Mouse (Mus musculus): ENCODE data around the gene Hoxa4. TPM values are rescaled to one million over a fixed set of nuclear protein-coding genes. Genes with fewer than 3 reads are reported as not detected.

Gene Hoxa4
- total and polyA plus RNA-seq, 3 experiments: 0.99 to 6.3 (median 2.2) TPM

GRCm38 (mm10) chr6:52150401-52150966 is 41.1 kb downstream of the Hoxa4 start:
- DNase-seq: no peak

Small RNA genes within 50 kb of the gene (microRNA-seq; reads per million reads assigned to microRNA genes)
- 306 to 402 reads per million in 2 experiments for gene Mir196b

Other genes starting within 250 kb of the Hoxa4 start
- gene Skap2, start 179.2 kb downstream of the Hoxa4 start, total RNA-seq (2021): 10 to 100 TPM; 45.6 to 57.5 TPM
- gene Skap2, start 179.2 kb downstream of the Hoxa4 start, polyA plus RNA-seq (2012; rRNA removed): 2.9 and 3.5 TPM in 2 replicates
- gene Hoxa1, start 33.4 kb downstream of the Hoxa4 start, total RNA-seq (2021): under 1 TPM; 0.52 to 0.86 TPM
- gene Hoxa1, start 33.4 kb downstream of the Hoxa4 start, polyA plus RNA-seq (2012; rRNA removed): 0.47 and 0.68 TPM in 2 replicates
- gene Hoxa2, start 26.9 kb downstream of the Hoxa4 start, total RNA-seq (2021): 1 to 10 TPM; 1.5 to 2.6 TPM
- 1.1 and 1.7 TPM in 2 replicates for gene Hoxa2, start 26.9 kb downstream of the Hoxa4 start, polyA plus RNA-seq (2012; rRNA removed)
- gene 5730596B20Rik, start 14.3 kb downstream of the Hoxa4 start, total RNA-seq (2021): under 1 TPM; 0.35 to 0.41 TPM
- gene 5730596B20Rik, start 14.3 kb downstream of the Hoxa4 start, polyA plus RNA-seq (2012; rRNA removed): 0.02 and 0.04 TPM in 2 replicates
- 10 to 100 TPM; 13.6 to 22.8 TPM for gene Hoxa5, start 12.8 kb upstream of the Hoxa4 start, total RNA-seq (2021)
- 12.9 and 16.3 TPM in 2 replicates for gene Hoxa5, start 12.8 kb upstream of the Hoxa4 start, polyA plus RNA-seq (2012; rRNA removed)
- gene Hoxa6, start 17.0 kb upstream of the Hoxa4 start, total RNA-seq (2021): 1 to 10 TPM; 1.9 to 4.5 TPM
- 3.6 and 3.8 TPM in 2 replicates for gene Hoxa6, start 17.0 kb upstream of the Hoxa4 start, polyA plus RNA-seq (2012; rRNA removed)
- 1 to 10 TPM; 2.7 to 5.4 TPM for gene Hoxa3, start 21.6 kb upstream of the Hoxa4 start, total RNA-seq (2021)
- 6.8 and 8.1 TPM in 2 replicates for gene Hoxa3, start 21.6 kb upstream of the Hoxa4 start, polyA plus RNA-seq (2012; rRNA removed)
- gene Gm28308, start 21.6 kb upstream of the Hoxa4 start, total RNA-seq (2021): 1 to 10 TPM in 1 of 2 experiments, not detected in 1; 1.0 TPM
- gene Gm28308, start 21.6 kb upstream of the Hoxa4 start, polyA plus RNA-seq (2012; rRNA removed): 1.9 and 2.5 TPM in 2 replicates
- 10 to 100 TPM; 15.3 to 30.3 TPM for gene Hoxa7, start 30.1 kb upstream of the Hoxa4 start, total RNA-seq (2021)
- 21.3 and 26.8 TPM in 2 replicates for gene Hoxa7, start 30.1 kb upstream of the Hoxa4 start, polyA plus RNA-seq (2012; rRNA removed)
- gene Hoxa9, start 39.3 kb upstream of the Hoxa4 start, total RNA-seq (2021): 1 to 10 TPM in 1 of 2 experiments, under 1 TPM in 1; 0.75 to 1.6 TPM
- 1.7 and 3.8 TPM in 2 replicates for gene Hoxa9, start 39.3 kb upstream of the Hoxa4 start, polyA plus RNA-seq (2012; rRNA removed)
- not detected for gene Hoxa10, start 49.1 kb upstream of the Hoxa4 start, total RNA-seq (2021)
- 0.22 TPM in 1 of 2 replicates, not detected in the other for gene Hoxa10, start 49.1 kb upstream of the Hoxa4 start, polyA plus RNA-seq (2012; rRNA removed)
- not detected for gene Hoxa11, start 54.1 kb upstream of the Hoxa4 start, total RNA-seq (2021)
- gene Hoxa11, start 54.1 kb upstream of the Hoxa4 start, polyA plus RNA-seq (2012; rRNA removed): not detected in 2 replicates
- not detected for gene Hoxa13, start 69.1 kb upstream of the Hoxa4 start, total RNA-seq (2021)
- not detected in 2 replicates for gene Hoxa13, start 69.1 kb upstream of the Hoxa4 start, polyA plus RNA-seq (2012; rRNA removed)
- under 1 TPM in 1 of 2 experiments, not detected in 1; 0.14 TPM for gene Evx1, start 121.7 kb upstream of the Hoxa4 start, total RNA-seq (2021)
- gene Evx1, start 121.7 kb upstream of the Hoxa4 start, polyA plus RNA-seq (2012; rRNA removed): not detected in 2 replicates